Mouse (Mus musculus) left cerebral cortex, adult 2 months (tissue): ENCODE results near the gene C87414. TPM values are rescaled to one million over a fixed set of nuclear protein-coding genes. Genes with fewer than 3 reads are reported as not detected.
"Not testable (repeated sequence)": the region's sequence is repeated elsewhere in the genome, so short reads cannot be mapped to it uniquely, and the experiment has no call there.

Experiments used
- DNase-seq, 2 experiments: peaks; one replicate each; pipeline ENCODE4 v3.0.0; 2021 to 2022; ENCODE audit warnings: low spot score in 2 of 2, mixed read lengths in 1 of 2; ENCODE audit errors: extremely low spot score in 1 of 2
- H3K27ac ChIP-seq: fragments of 200-600 bp; 2 replicates; pipeline ENCODE4 v1.8.1; 2022
- H3K4me3 ChIP-seq: fragments of 200-600 bp; 2 replicates; pipeline ENCODE4 v1.8.1; 2022
- intact Hi-C: fragments of 180-260 bp; cut with DNase I; formaldehyde crosslinking; loops from one replicate; pipeline ENCODE4 v1.15.1; 2025
- long read RNA-seq, 2 experiments: library from polyadenylated mRNA; stranded (forward); transcript quantifications; one replicate each; pipeline ENCODE4 v2.0.0; 2021; ENCODE audit warnings: borderline mapping rate in 2 of 2
- total RNA-seq, 2 experiments: library from RNA; stranded (reverse); gene quantifications; 2 replicates each; pipeline ENCODE4 v1.2.3; 2021

Gene C87414
- total RNA-seq = not detected
- long read RNA-seq, experiment 1 = 0 reads
- long read RNA-seq, experiment 2 = 0 reads

DNA sequence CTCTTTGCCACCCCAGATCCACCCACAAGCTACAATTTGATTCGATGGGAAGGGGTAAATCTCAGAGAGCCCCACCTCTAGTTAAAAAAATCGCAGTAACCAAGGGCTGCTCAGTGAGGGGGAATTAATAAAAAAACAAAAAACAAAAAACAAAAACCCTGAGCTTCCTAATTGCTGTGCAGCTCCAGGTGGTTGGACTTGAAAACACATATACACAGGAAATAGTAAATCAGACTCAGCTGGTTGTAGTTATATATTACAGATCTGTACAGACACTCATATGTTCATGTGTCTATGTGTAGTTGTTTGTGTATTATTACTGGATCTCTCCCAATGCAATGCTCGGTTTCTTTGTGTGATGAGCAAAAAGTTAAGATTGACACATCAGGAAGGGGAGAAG, at the start of gene C87414:
C87414 (minus strand) TSS at position 101 of the 400 bp plus-strand sequence.
- H3K4me3 ChIP-seq, H3K27ac ChIP-seq, intact Hi-C loops, DNase-seq: not testable (repeated sequence)

DNA sequence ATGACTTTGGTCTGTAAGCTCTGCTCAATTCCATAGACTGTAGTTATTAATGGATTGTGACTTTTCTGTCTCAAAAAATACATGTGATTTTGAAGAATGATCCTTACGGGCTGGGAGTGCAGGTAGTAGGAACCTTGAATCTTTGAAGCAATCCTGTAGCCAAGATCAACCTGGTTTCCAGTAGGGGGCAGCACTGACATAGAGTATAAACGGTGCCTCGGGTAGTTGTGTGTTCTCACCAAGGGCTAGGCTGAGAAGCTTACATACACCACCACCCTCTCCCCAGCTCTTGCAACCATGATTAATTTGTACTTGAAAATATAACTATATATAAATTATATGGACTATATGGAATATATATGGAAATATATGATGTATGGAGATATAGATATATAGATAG, 13.3 kb upstream of the C87414 start:
- H3K4me3 ChIP-seq, intact Hi-C loops, DNase-seq, H3K27ac ChIP-seq: not testable (repeated sequence)

Other genes starting within 250 kb of the C87414 start
- gene Gm16427, start 131.4 kb downstream of the C87414 start, total RNA-seq = not detected
- gene Gm7792, start 172.2 kb upstream of the C87414 start, total RNA-seq = not detected